Comparison of ENCODE assay signal across 17 mouse cellular contexts in genomic region chr8:25449590-25449989, GRCm38 (mm10).
"Had no signal": no experiment of that assay in that cellular context is flagged by ENCODE, and none has a peak within 500 bp of the region (broad histone marks: within the 10 kb centered on the region; RNA-seq: fewer than 3 reads in every experiment).

No protein-coding gene starts in this region.

- H3K9ac ChIP-seq: lung, embryonic 15.5 days; midbrain, embryonic 13.5 days; midbrain, embryonic 15.5 days; neural tube, embryonic 12.5 days; stomach, embryonic 15.5 days had no signal

- DNase-seq: lung, adult 2 months; lung, postnatal 14 days; lung, postnatal 36 days; right cerebral cortex, postnatal 14 days; thymus, adult 2 months; thymus, postnatal 25 days; thymus, postnatal 4 days had no signal

- ATAC-seq: lung, postnatal 0 days; midbrain, embryonic 13.5 days; midbrain, embryonic 15.5 days had no signal

- H3K4me2 ChIP-seq: lung, embryonic 15.5 days; midbrain, embryonic 11.5 days; midbrain, embryonic 13.5 days; midbrain, embryonic 15.5 days; neural tube, embryonic 12.5 days; stomach, embryonic 15.5 days had no signal

- H3K36me3 ChIP-seq: lung, embryonic 15.5 days; midbrain, embryonic 13.5 days; midbrain, embryonic 15.5 days; neural tube, embryonic 12.5 days; stomach, embryonic 15.5 days had no signal

- H3K4me1 ChIP-seq: lung, embryonic 15.5 days; midbrain, embryonic 13.5 days; midbrain, embryonic 15.5 days; stomach, embryonic 15.5 days had no signal

- H3K27ac ChIP-seq: lung, embryonic 15.5 days; macrophage; midbrain, embryonic 13.5 days; midbrain, embryonic 15.5 days; neural tube, embryonic 12.5 days; stomach, embryonic 15.5 days; stomach, postnatal 0 days had no signal

- H3K27me3 ChIP-seq: lung, embryonic 15.5 days; megakaryocyte, embryonic 14.5 days; midbrain, embryonic 13.5 days; midbrain, embryonic 15.5 days; neural tube, embryonic 12.5 days; stomach, embryonic 15.5 days had no signal

- H3K9me3 ChIP-seq: lung, embryonic 15.5 days; midbrain, embryonic 13.5 days; midbrain, embryonic 15.5 days; neural tube, embryonic 12.5 days; stomach, embryonic 15.5 days had no signal

- H3K4me3 ChIP-seq: lung, embryonic 15.5 days; megakaryocyte, embryonic 14.5 days; midbrain, embryonic 13.5 days; midbrain, embryonic 15.5 days; neural tube, embryonic 12.5 days; stomach, embryonic 15.5 days had no signal
